Mouse (Mus musculus) urinary bladder, postnatal 25 days (tissue): Measurements from ENCODE around the gene Masp2.

Experiments used
- DNase-seq: peaks from one replicate; pipeline ENCODE4 v3.0.0; 2022; ENCODE audit warnings: low spot score

Masp2 gene

GRCm38 (mm10) chr4:148602357-148603120 lies at the start of gene Masp2:
Gene Masp2, plus strand, starts transcription at chr4:148602554.
- no peak for DNase-seq

GRCm38 (mm10) chr4:148557766-148558165 lies 44.6 kb upstream of the Masp2 start:
- DNase-seq: no peak

GRCm38 (mm10) chr4:148558297-148559000 lies 43.9 kb upstream of the Masp2 start, which contains the start of gene Exosc10:
Gene Exosc10, plus strand, starts transcription at chr4:148558429.
- peak; percentile 85 for DNase-seq

GRCm38 (mm10) chr4:148562676-148563075 lies 39.7 kb upstream of the Masp2 start:
- DNase-seq: no peak

GRCm38 (mm10) chr4:148563595-148563994 lies 38.8 kb upstream of the Masp2 start:
- no peak for DNase-seq

DNA sequence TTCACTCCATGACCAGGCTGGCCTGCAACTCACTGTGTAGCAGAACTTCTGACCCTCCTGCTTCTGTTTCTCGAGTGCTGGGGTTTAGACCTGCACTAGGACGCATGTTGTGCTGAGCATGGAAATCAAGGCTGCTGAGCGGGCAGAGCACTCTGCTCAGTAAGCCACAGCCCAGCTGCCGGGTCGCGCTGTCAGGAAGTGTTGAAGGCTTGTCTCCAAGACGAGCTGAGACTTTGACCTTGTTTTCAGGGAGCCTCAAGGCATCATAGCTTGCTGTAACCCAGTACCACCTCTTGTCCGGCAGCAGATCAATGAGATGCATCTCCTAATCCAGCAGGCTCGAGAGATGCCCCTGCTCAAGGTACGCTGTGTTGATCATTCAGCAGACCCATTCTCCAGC lies 32.2 kb upstream of the Masp2 start:
- DNase-seq: no peak

GRCm38 (mm10) chr4:148570693-148571295 lies 31.6 kb upstream of the Masp2 start:
- no peak for DNase-seq

- no peak for DNase-seq
Measured at GRCm38 (mm10) chr4:148573222-148573621, 29.1 kb upstream of the Masp2 start.

DNA sequence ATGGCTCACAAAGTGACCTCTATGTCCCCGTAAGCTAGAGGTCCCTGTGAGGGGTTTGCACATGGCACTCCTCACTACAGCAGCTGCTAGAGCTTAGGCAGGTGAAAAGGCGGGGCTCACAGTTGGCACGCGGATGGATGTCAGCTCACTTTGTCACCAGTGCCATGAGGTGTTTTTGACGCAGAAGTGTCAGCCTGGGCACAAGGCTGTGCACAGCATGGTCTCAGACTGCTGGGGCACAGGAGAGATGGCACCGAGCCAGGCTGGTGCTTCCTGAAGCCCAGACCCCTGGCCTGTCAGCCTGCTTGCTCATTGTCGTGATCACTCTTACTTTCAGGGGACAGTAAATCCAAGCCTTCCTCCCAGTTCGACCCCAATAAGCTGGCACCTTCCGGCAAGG lies 21.6 kb upstream of the Masp2 start:
- DNase-seq: no peak

GRCm38 (mm10) chr4:148581422-148581821 lies 20.9 kb upstream of the Masp2 start:
- DNase-seq: no peak

DNA sequence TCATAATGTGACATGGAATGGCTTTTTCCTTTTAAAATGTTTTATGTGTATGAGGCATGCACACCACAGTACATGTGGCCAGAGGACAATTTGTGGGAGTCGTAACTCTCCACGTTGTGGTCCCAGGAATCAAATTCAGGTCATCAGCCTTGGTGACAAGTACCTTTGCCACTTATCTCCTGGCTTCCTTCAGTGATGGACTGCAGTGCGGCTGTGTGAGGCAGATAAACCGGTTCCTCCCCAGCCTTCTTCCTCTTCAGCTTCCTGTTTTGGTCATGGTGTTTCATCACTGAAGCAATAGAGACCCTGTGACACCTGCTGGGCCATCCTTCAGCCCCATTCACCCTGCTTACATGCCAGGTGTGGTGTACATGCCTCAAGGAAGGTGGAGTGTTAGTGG lies 19.1 kb upstream of the Masp2 start:
- no peak for DNase-seq

- DNase-seq: no peak
Measured at GRCm38 (mm10) chr4:148586648-148587047, 15.7 kb upstream of the Masp2 start.

DNA sequence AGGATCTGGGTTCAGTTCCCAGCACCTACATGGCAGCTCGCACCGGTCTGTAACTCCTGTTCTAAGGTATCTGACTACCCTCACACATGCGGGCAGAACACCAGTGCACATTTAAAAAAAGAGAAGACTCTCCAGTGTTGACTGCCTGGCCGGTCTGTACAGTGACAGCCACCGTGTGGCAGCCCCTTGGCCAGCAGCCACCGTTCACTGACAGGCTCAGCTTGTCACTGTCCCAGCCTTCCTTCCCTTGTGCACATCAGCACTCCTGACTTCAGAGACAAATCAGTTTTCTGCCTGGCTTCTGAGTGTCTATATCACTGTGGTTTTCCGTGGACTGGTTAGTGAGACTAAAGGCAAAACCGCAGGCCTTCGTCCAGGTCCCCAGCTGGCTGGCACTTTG lies 13.6 kb upstream of the Masp2 start:
- no peak for DNase-seq

GRCm38 (mm10) chr4:148589565-148589964 lies 12.8 kb upstream of the Masp2 start:
- DNase-seq: no peak

- DNase-seq: peak; percentile 32
Measured at GRCm38 (mm10) chr4:148590421-148591170, 11.8 kb upstream of the Masp2 start.

DNA sequence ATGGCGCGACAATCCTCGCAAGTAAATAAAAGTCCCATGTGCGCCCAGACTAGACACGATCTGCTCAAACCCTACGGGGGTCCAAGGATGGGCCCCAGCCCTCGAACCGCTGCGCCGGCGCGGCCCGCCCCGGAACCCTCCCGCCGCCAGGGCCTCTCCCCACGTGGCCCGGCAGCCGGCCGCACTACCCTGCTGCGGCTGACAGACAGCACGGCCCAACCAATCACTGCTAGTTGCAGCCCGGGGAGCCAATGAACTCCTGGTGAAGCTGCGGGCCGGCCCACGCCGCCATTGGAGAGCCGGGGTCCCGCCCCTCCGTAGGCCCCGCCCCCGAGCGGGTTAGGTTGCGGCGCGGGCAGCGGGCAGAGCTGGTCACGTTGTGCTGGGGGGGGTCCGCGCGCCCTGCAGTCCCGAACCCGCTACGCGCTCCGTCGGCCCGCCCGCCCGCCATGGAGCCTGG lies 11.2 kb upstream of the Masp2 start, which contains the start of gene Srm:
Srm (plus strand) TSS at position 333 of the 460 bp plus-strand sequence.
- peak; percentile 96 for DNase-seq

DNA sequence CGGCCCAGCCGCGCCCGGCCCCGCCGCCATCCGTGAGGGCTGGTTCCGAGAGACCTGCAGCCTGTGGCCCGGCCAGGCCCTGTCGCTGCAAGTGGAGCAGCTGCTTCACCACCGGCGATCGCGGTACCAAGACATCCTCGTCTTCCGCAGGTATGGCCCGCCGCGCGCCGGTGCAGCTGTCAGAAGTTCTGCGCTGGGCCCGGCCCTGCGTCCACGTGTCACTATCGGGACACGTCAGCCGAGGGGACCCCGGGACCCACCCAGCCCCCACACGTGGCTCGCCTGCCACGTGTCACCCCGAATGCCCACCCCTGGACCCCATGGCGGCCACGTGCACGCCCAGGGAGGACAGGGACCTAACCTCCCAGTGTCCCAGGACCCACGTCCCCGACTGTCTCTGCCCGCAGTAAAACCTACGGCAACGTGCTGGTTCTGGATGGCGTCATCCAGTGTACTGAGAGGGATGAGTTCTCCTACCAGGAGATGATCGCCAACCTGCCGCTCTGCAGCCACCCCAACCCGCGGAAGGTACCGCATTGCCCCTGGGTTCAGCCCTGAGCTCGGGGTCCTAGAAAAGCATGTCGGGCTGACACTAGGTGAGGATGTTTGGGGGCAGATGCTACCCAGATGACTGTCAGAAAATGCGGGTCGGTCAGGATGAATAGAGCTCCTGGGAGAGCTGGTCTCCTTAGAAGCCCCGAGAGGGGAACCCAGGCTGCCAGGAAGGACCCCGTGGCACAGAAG lies 10.5 kb upstream of the Masp2 start:
- DNase-seq: peak; percentile 43

- DNase-seq: no peak
Measured at GRCm38 (mm10) chr4:148593996-148594395, 8.4 kb upstream of the Masp2 start.

GRCm38 (mm10) chr4:148595916-148596315 lies 6.4 kb upstream of the Masp2 start:
- no peak for DNase-seq

- DNase-seq: no peak
Measured at GRCm38 (mm10) chr4:148596731-148597130, 5.6 kb upstream of the Masp2 start.

DNA sequence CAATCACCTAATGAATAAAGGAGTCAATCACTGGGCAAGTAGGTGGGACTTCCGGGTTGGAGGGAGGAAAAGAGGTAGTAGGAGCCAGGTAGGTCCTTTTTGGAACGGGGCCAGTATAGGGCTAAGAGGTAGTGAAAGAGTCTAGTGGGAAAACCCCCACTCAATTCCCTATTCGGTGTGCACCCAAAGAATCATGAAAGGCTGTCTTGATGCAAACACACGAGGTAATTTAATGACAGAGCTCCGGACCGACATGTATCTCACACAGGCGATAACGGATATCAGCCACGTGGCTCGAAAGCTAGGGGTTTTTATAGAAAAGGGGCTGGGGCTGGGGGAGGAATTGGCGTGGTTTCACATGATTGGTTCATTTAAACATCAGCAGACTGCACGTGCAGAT lies 3.5 kb upstream of the Masp2 start:
- DNase-seq: no peak
